Mouse (Mus musculus): ENCODE results near the gene Pafah2.

DNA sequence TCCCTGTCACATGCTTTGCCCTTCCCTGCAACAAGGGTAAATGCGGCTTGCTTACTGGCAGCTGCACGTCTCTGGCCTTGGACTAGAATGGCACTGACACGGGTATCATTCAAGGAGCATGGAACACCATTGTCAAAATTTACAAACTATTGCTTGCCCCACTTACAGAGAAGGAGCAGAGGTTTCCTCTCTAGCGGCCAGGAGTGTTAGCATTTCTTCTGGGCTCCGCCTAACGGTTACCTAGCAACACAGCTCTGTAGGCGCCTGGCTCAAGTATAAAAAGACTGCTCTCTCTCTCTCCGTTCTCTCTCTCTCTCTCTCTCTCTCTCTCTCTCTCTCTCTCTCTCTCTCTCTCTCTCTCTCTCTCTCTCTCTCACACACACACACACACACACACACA is 3.5 kb upstream of the Pafah2 start:
- TF ChIP-seq CTCF (IDR thresholded peaks at IDR 0.05; ENCODE audit: control insufficient read depth, insufficient read depth, low read length) (no peak), POLR2A (IDR thresholded peaks at IDR 0.05; ENCODE audit: borderline replicate concordance, control insufficient read depth, low read depth, low read length) (no peak)

Measured in bone marrow, adult 2 months (tissue).